Mouse (Mus musculus): ENCODE results near the gene Lyst. TPM values are rescaled to one million over a fixed set of nuclear protein-coding genes. Genes with fewer than 3 reads are reported as not detected.
A peak's percentile ranks its signal among the peaks of the same experiment; 100 is the strongest.

Gene Lyst
- total RNA-seq, 2 experiments from 2014 or later, result 29.5 to 30.5 TPM

GRCm38 (mm10) chr13:13723293-13723692, 133.1 kb downstream of the Lyst start:
- DNase-seq (ENCODE audit: extremely low spot score in 1 of 2, low spot score in 2 of 2), result no peak
- intact Hi-C loops (cut with DNase I), result no loop called here

GRCm38 (mm10) chr13:13723786-13724185, 133.6 kb downstream of the Lyst start:
- intact Hi-C loops (cut with DNase I), result no loop called here

GRCm38 (mm10) chr13:13739232-13739631, 149.0 kb downstream of the Lyst start:
- intact Hi-C loops (cut with DNase I), result no loop called here
- no peak for DNase-seq (ENCODE audit: extremely low spot score in 1 of 2, low spot score in 2 of 2)

More at GRCm38 (mm10) chr13:13723786-13724185, 133.6 kb downstream of the Lyst start:
- no peak for DNase-seq (ENCODE audit: extremely low spot score in 1 of 2, low spot score in 2 of 2)

GRCm38 (mm10) chr13:13745911-13746310, 155.7 kb downstream of the Lyst start:
- intact Hi-C loops (cut with DNase I), result no loop called here
- DNase-seq (ENCODE audit: extremely low spot score in 1 of 2, low spot score in 2 of 2), result no peak

GRCm38 (mm10) chr13:13775778-13776494, 185.7 kb downstream of the Lyst start:
- peak in 1 of 2 experiments; percentile 63 for DNase-seq (ENCODE audit: extremely low spot score in 1 of 2, low spot score in 2 of 2)
- intact Hi-C loops (cut with DNase I), result no loop called here

- intact Hi-C loops (cut with DNase I), result no loop called here
- no peak for DNase-seq (ENCODE audit: extremely low spot score in 1 of 2, low spot score in 2 of 2)
Measured at GRCm38 (mm10) chr13:13777052-13777451, 186.9 kb downstream of the Lyst start.

- DNase-seq (ENCODE audit: extremely low spot score in 1 of 2, low spot score in 2 of 2), result no peak
- intact Hi-C loops (cut with DNase I), result no loop called here
Measured at GRCm38 (mm10) chr13:13777696-13778095, 187.5 kb downstream of the Lyst start.

GRCm38 (mm10) chr13:13778837-13779458, 188.8 kb downstream of the Lyst start:
- DNase-seq (ENCODE audit: extremely low spot score in 1 of 2, low spot score in 2 of 2), result no peak
- intact Hi-C loops (cut with DNase I), result no loop called here

- intact Hi-C loops (cut with DNase I), result no loop called here
- DNase-seq (ENCODE audit: extremely low spot score in 1 of 2, low spot score in 2 of 2), result no peak
Measured at GRCm38 (mm10) chr13:13780271-13780670, 190.1 kb downstream of the Lyst start.

- intact Hi-C loops (cut with DNase I), result no loop called here
- DNase-seq (ENCODE audit: extremely low spot score in 1 of 2, low spot score in 2 of 2), result no peak
Measured at GRCm38 (mm10) chr13:13781026-13781425, 190.8 kb downstream of the Lyst start.

GRCm38 (mm10) chr13:13783296-13783695, 193.1 kb downstream of the Lyst start:
- no peak for DNase-seq (ENCODE audit: extremely low spot score in 1 of 2, low spot score in 2 of 2)
- intact Hi-C loops (cut with DNase I), result no loop called here

- peak; percentile 69 to 86 for DNase-seq (ENCODE audit: extremely low spot score in 1 of 2, low spot score in 2 of 2)
- intact Hi-C loops (cut with DNase I), result no loop called here
Measured at GRCm38 (mm10) chr13:13783894-13784419, 193.8 kb downstream of the Lyst start, which contains the start of gene Gng4. Gene Gng4 (plus strand): TSS chr13:13784059.

GRCm38 (mm10) chr13:13784420-13784936, 194.3 kb downstream of the Lyst start:
- peak in 1 of 2 experiments; percentile 28 for DNase-seq (ENCODE audit: extremely low spot score in 1 of 2, low spot score in 2 of 2)
- intact Hi-C loops (cut with DNase I), result no loop called here

- DNase-seq (ENCODE audit: extremely low spot score in 1 of 2, low spot score in 2 of 2), result peak; percentile 15 to 39
- intact Hi-C loops (cut with DNase I), result no loop called here
Measured at GRCm38 (mm10) chr13:13784981-13785783, 195.0 kb downstream of the Lyst start.

- DNase-seq (ENCODE audit: extremely low spot score in 1 of 2, low spot score in 2 of 2), result peak in 1 of 2 experiments; percentile 8
- intact Hi-C loops (cut with DNase I), result no loop called here
Measured at GRCm38 (mm10) chr13:13786971-13787370, 196.8 kb downstream of the Lyst start.

GRCm38 (mm10) chr13:13788070-13788469, 197.9 kb downstream of the Lyst start:
- no peak for DNase-seq (ENCODE audit: extremely low spot score in 1 of 2, low spot score in 2 of 2)
- intact Hi-C loops (cut with DNase I), result no loop called here

- DNase-seq (ENCODE audit: extremely low spot score in 1 of 2, low spot score in 2 of 2), result no peak
- intact Hi-C loops (cut with DNase I), result no loop called here
Measured at GRCm38 (mm10) chr13:13791981-13792380, 201.8 kb downstream of the Lyst start.

GRCm38 (mm10) chr13:13795166-13795832, 205.1 kb downstream of the Lyst start:
- intact Hi-C loops (cut with DNase I), result no loop called here
- DNase-seq (ENCODE audit: extremely low spot score in 1 of 2, low spot score in 2 of 2), result no peak

- intact Hi-C loops (cut with DNase I), result no loop called here
- no peak for DNase-seq (ENCODE audit: extremely low spot score in 1 of 2, low spot score in 2 of 2)
Measured at GRCm38 (mm10) chr13:13796082-13796481, 205.9 kb downstream of the Lyst start.
